Mouse (Mus musculus) C2C12 (cell line): ENCODE measurements around the gene Ntn1. TPM values are rescaled to one million over a fixed set of nuclear protein-coding genes. Genes with fewer than 3 reads are reported as not detected.

Experiments
- H3K27me3 ChIP-seq: one replicate; pipeline ENCODE4 v1.6.1; 2011; ENCODE audit not compliant: control insufficient read depth, insufficient read depth, insufficient read length
- H3K36me3 ChIP-seq: one replicate; pipeline ENCODE4 v1.6.1; 2011; ENCODE audit not compliant: control insufficient read depth, insufficient read depth
- H3K4me3 ChIP-seq: one replicate; pipeline ENCODE4 v1.5.1; 2011; ENCODE audit warnings: mild to moderate bottlenecking, control low read depth; ENCODE audit not compliant: poor library complexity, insufficient read depth, severe bottlenecking
- H3K79me2 ChIP-seq: one replicate; pipeline ENCODE4 v1.6.1; 2011; ENCODE audit not compliant: control insufficient read depth, insufficient read depth
- H3K79me3 ChIP-seq: one replicate; pipeline ENCODE4 v1.6.1; 2011; ENCODE audit warnings: low read depth, control low read depth
- H3ac ChIP-seq: one replicate; pipeline ENCODE3; 2011; ENCODE audit warnings: low read depth; ENCODE audit not compliant: control insufficient read depth, insufficient read length
- CEBPB ChIP-seq: IDR thresholded peaks from one replicate; pipeline ENCODE4 v1.6.1; 2011; ENCODE audit warnings: low read depth, mild to moderate bottlenecking, control low read depth, moderate library complexity
- CTCF ChIP-seq: IDR thresholded peaks from one replicate; pipeline ENCODE4 v1.5.1; 2011; ENCODE audit not compliant: control insufficient read depth, insufficient read depth, insufficient read length
- FOSL1 ChIP-seq: IDR thresholded peaks from one replicate; pipeline ENCODE4 v1.8.0; 2011; ENCODE audit warnings: mild to moderate bottlenecking, low read length; ENCODE audit not compliant: poor library complexity, insufficient read depth, severe bottlenecking
- MYOD1 ChIP-seq: IDR thresholded peaks from one replicate; pipeline ENCODE4 v1.6.1; 2011; ENCODE audit warnings: low read depth; ENCODE audit not compliant: control insufficient read depth, insufficient read length
- MYOG ChIP-seq: IDR thresholded peaks from one replicate; pipeline ENCODE4 v1.6.1; 2011; ENCODE audit not compliant: control insufficient read depth, insufficient read length; ENCODE audit errors: extremely low read depth
- USF1 ChIP-seq: IDR thresholded peaks from one replicate; pipeline ENCODE4 v1.6.1; 2011; ENCODE audit warnings: low read depth, mild to moderate bottlenecking, control low read depth, moderate library complexity
- microRNA-seq: library from miRNA; unstranded; fragments of <30 nt; microRNA quantifications from one replicate; pipeline ENCODE4, GENCODE M21; 2019; ENCODE audit warnings: borderline microRNAs expressed
- polyA plus RNA-seq: library from polyadenylated mRNA; unstranded; fragments of >200 nt; fragmentation: generic; extraction: Trizol; gene quantifications from one replicate; pipeline ENCODE4 v1.2.1, GENCODE M21; 2012; ENCODE audit warnings: missing spikeins

Ntn1 gene
- polyA plus RNA-seq, 1 experiment, result 19.4 TPM

DNA sequence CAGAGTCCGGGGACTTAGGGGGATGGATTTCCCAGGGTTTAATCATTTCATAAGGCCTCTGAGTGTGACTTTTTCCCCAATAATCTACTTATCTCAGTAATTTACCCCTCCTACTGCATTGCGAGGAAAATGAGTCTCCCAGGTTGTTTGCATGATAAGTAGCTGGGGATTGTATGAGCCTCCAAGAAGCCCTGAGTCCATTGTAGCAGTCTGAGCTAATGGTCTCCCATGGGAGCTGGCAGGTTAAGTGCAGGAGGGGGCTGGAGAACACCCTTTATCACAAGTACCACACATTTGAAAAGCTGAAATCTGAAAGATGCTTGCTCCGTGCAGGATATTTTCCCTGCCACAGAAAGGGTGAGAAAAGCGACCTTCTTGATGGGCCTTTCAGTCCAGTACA, 240.8 kb downstream of the Ntn1 start:
- H3K79me2 ChIP-seq, result no peaks in the 10 kb centered on the region
- no peak overlapping the region for H3K4me3 ChIP-seq
- H3K36me3 ChIP-seq, result no peaks in the 10 kb centered on the region
- TF ChIP-seq MYOG, result no peak
- no peak for TF ChIP-seq USF1
- no peak for TF ChIP-seq CEBPB
- TF ChIP-seq MYOD1, result no peak
- TF ChIP-seq FOSL1, result no peak
- TF ChIP-seq CTCF, result no peak
- H3K79me3 ChIP-seq, result no peaks in the 10 kb centered on the region
- no peaks in the 10 kb centered on the region for H3K27me3 ChIP-seq
- H3ac ChIP-seq, result no peak overlapping the region

Small RNAs within 50 kb of the gene (microRNA-seq; reads per million reads assigned to microRNA genes)
- not detected for gene Mir6406

Other genes starting within 250 kb of the Ntn1 start
- gene Pik3r5, start 31.3 kb upstream of the Ntn1 start, polyA plus RNA-seq, result 0.89 TPM
- not detected for gene Pik3r6, start 102.2 kb upstream of the Ntn1 start, polyA plus RNA-seq
- gene Mfsd6l, start 155.4 kb upstream of the Ntn1 start, polyA plus RNA-seq, result not detected
- not detected for gene Ccdc42, start 186.2 kb upstream of the Ntn1 start, polyA plus RNA-seq